ENCODE assay signal across 12 mouse cellular contexts in the genomic region with DNA sequence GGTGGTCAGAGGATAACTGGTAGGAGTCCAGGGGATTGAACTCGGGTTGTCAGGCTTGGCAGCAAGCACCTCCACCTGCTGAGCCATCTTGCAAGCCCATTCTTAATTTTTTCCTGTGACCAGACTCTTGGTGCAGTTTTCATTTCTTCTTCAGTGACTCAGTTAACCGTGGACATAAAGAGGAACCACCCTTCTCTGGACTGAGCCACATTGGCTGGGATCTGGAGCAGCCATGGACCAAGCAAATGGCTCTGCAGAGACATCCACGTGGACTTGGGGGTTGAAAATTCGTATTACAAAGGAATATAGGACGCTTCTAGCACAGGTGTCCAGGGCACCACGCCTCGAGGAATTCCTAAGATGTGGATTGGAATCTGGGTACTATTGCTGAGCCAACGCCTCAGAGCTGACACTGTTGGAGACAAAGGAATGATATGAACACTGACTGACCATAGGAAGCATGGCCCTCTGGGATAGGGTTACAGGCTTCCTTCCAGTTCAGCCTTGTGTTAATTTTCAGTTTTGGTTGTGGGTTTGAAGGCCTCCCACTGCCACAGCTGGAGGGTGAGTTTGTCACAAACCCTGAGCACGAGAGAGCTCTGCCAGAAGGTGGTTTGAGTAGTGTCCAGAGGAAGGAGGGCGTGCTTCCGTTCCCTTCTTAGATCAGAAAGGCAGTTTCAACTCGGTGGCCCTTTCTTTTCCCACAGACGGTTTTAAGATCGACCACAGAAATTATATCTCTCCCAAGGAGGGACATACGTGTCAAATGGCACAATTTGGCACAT. TPM values are rescaled to one million over a fixed set of nuclear protein-coding genes. Genes with fewer than 3 reads are reported as not detected.
DNase-seq lines count a peak whose midpoint lies in the region; ATAC-seq and TF ChIP-seq lines count a peak whose summit lies in the region.
"Had no signal": no experiment of that assay in that cellular context is flagged by ENCODE, and none has a peak within 500 bp of the region (broad histone marks: within the 10 kb centered on the region; RNA-seq: fewer than 3 reads in every experiment).

No protein-coding gene starts in this region.

- peak; percentile 55; the same call in 1 of the 2 replicates for ATAC-seq in kidney, embryonic 16.5 days (ENCODE audit: low FRiP score, low TSS enrichment)
- peak; percentile 87 to 91 for ATAC-seq in hematopoietic stem cell, adult 5-6 weeks (replicated peaks in 1 of 2; ENCODE audit: insufficient read depth in 1 of 2, low FRiP score in 2 of 2, low TSS enrichment in 1 of 2, low read depth in 1 of 2, poor library complexity in 2 of 2, severe bottlenecking in 2 of 2)
- ATAC-seq in intestine, postnatal 0 days = no peak
- no peak for ATAC-seq in forebrain, embryonic 15.5 days (replicated peaks)

- TF ChIP-seq RAD21 in CH12.LX (IDR thresholded peaks at IDR 0.05; ENCODE audit: low read depth, low read length) = no peak

- H3K4me2 ChIP-seq in kidney, embryonic 16.5 days (replicated peaks; ENCODE audit: low read depth, low read length) = no peak overlapping the region
- 0 out of 2 replicates have a peak overlapping the region, but pooled peaks have one; percentile 9 for H3K4me2 ChIP-seq in CH12.LX (ENCODE audit: insufficient read depth, low read depth, poor library complexity, severe bottlenecking)
- no peak overlapping the region for H3K4me2 ChIP-seq in intestine, postnatal 0 days (replicated peaks; ENCODE audit: low read depth)
- H3K4me2 ChIP-seq in forebrain, embryonic 15.5 days (replicated peaks) = no peak overlapping the region
- H3K4me2 ChIP-seq: limb, embryonic 13.5 days had no signal

- TF ChIP-seq EP300 in CH12.LX (IDR thresholded peaks at IDR 0.05; ENCODE audit: low read length) = no peak

- WGBS in kidney, embryonic 16.5 days = 55% methylated on average over 15 of the region's 15 CpGs
- 11% methylated on average over 15 of the region's 15 CpGs for WGBS in macrophage (ENCODE audit: missing documents)
- 83% methylated on average over 15 of the region's 15 CpGs for WGBS in intestine, postnatal 0 days
- WGBS in forebrain, embryonic 15.5 days = 90% methylated on average over 15 of the region's 15 CpGs

- dilution Hi-C loops in CH12.LX (cut with MboI; ENCODE audit: extremely low pct_ligation_motif_present, extremely low pct_unique_long_range_greater_than_20kb, low sequenced_read_pairs) = no loop called here

- DNase-seq in kidney, postnatal 36 days = no peak
- no peak for DNase-seq in CH12.LX (ENCODE audit: extremely low read depth)
- DNase-seq in left cerebral cortex, postnatal 36 days (ENCODE audit: low spot score in 2 of 2) = no peak
- DNase-seq: cerebellum, adult 11-12 months; heart, postnatal 36 days; thymus, postnatal 14 days had no signal

- in situ Hi-C loops in CH12.LX (cut with MboI; ENCODE audit: low pct_ligation_motif_present, low pct_unique_long_range_greater_than_20kb, low sequenced_read_pairs) = loop anchor here (5.0 kb wide), 1 partner anchor 32 kb away; no protein-coding TSS in a partner anchor

- peak overlapping the region; percentile 35; the same call in 1 of the 2 replicates for H3K27ac ChIP-seq in kidney, embryonic 16.5 days (ENCODE audit: low read length)
- H3K27ac ChIP-seq in CH12.LX (ENCODE audit: insufficient read depth, low read depth) (no peak overlapping the region; the same call in 1 of the 2 replicates), macrophage (peak overlapping the region; percentile 32)
- H3K27ac ChIP-seq in intestine, postnatal 0 days (ENCODE audit: low read depth, low read length) = no peak overlapping the region
- H3K27ac ChIP-seq in forebrain, embryonic 15.5 days (replicated peaks) = no peak overlapping the region
- H3K27ac ChIP-seq: limb, embryonic 13.5 days had no signal

- no peak for TF ChIP-seq POLR2A in CH12.LX (IDR thresholded peaks at IDR 0.05; ENCODE audit: low read depth, low read length)

- peaks cover 15% of the 10 kb centered on the region for H3K4me1 ChIP-seq in kidney, embryonic 16.5 days (ENCODE audit: insufficient read depth, low read length)
- peaks cover 10 to 54% of the 10 kb centered on the region in 2 experiments for H3K4me1 ChIP-seq in CH12.LX (ENCODE audit: control insufficient read depth in 1 of 2, insufficient read depth in 2 of 2)
- H3K4me1 ChIP-seq in intestine, postnatal 0 days (replicated peaks; ENCODE audit: control insufficient read depth, insufficient read depth, low read length) = no peaks in the 10 kb centered on the region; the same call in 1 of the 2 replicates
- H3K4me1 ChIP-seq in forebrain, embryonic 15.5 days = peaks cover 7% of the 10 kb centered on the region; the same call in 1 of the 2 replicates

- no peak overlapping the region for H3K9ac ChIP-seq in kidney, embryonic 16.5 days (replicated peaks; ENCODE audit: low read length)
- no peak overlapping the region for H3K9ac ChIP-seq in CH12.LX (ENCODE audit: insufficient read depth, low read depth)
- H3K9ac ChIP-seq in intestine, postnatal 0 days (ENCODE audit: low read depth, low read length) = no peak overlapping the region
- no peak overlapping the region for H3K9ac ChIP-seq in forebrain, embryonic 15.5 days (replicated peaks)
- H3K9ac ChIP-seq: limb, embryonic 13.5 days had no signal

- intact Hi-C loops in left cerebral cortex, postnatal 36 days (cut with DNase I) = no loop called here

- no peaks in the 10 kb centered on the region for H3K27me3 ChIP-seq in kidney, embryonic 16.5 days (ENCODE audit: insufficient read depth, low read length)
- H3K27me3 ChIP-seq in CH12.LX (replicated peaks) = no peaks in the 10 kb centered on the region
- no peaks in the 10 kb centered on the region for H3K27me3 ChIP-seq in intestine, postnatal 0 days (replicated peaks; ENCODE audit: control insufficient read depth, insufficient read depth, low read length)
- no peaks in the 10 kb centered on the region for H3K27me3 ChIP-seq in forebrain, embryonic 15.5 days
- H3K27me3 ChIP-seq: limb, embryonic 13.5 days had no signal

- TF ChIP-seq CTCF in CH12.LX (conservative IDR thresholded peaks at IDR 0.05 in 1 of 2, IDR thresholded peaks at IDR 0.05 in 1 of 2; ENCODE audit: low read depth in 2 of 2, low read length in 2 of 2) = no peak
- TF ChIP-seq CTCF in intestine, postnatal 0 days (IDR thresholded peaks at IDR 0.05; ENCODE audit: low read depth) = no peak

- no peak overlapping the region for H3K4me3 ChIP-seq in kidney, embryonic 16.5 days (ENCODE audit: low read length)
- H3K4me3 ChIP-seq in CH12.LX (replicated peaks in 1 of 3; ENCODE audit: low read depth in 2 of 3, low read length in 2 of 3, poor library complexity in 1 of 3) (no peak overlapping the region), macrophage (ENCODE audit: inconsistent target) (no peak overlapping the region)
- H3K4me3 ChIP-seq in intestine, postnatal 0 days (ENCODE audit: low read depth, low read length) = no peak overlapping the region
- H3K4me3 ChIP-seq in forebrain, embryonic 15.5 days = no peak overlapping the region
- H3K4me3 ChIP-seq: limb, embryonic 13.5 days had no signal

- H3K9me3 ChIP-seq in kidney, embryonic 16.5 days (ENCODE audit: low read length) = no peaks in the 10 kb centered on the region
- no peaks in the 10 kb centered on the region for H3K9me3 ChIP-seq in CH12.LX (replicated peaks; ENCODE audit: low read length)
- H3K9me3 ChIP-seq in intestine, postnatal 0 days (ENCODE audit: control insufficient read depth) = no peaks in the 10 kb centered on the region
- no peaks in the 10 kb centered on the region for H3K9me3 ChIP-seq in forebrain, embryonic 15.5 days
- H3K9me3 ChIP-seq: limb, embryonic 13.5 days had no signal

- no peaks in the 10 kb centered on the region for H3K36me3 ChIP-seq in kidney, embryonic 16.5 days (ENCODE audit: insufficient read depth, low read length)
- peaks cover 0 to 67% of the 10 kb centered on the region in 2 experiments for H3K36me3 ChIP-seq in CH12.LX (replicated peaks in 1 of 2; ENCODE audit: control insufficient read depth in 1 of 2, insufficient read depth in 1 of 2, low read length in 1 of 2)
- H3K36me3 ChIP-seq in macrophage (ENCODE audit: inconsistent target) = peaks cover 8% of the 10 kb centered on the region; the same call in 1 of the 2 replicates
- no peaks in the 10 kb centered on the region for H3K36me3 ChIP-seq in intestine, postnatal 0 days (ENCODE audit: control insufficient read depth, insufficient read depth)
- no peaks in the 10 kb centered on the region for H3K36me3 ChIP-seq in forebrain, embryonic 15.5 days

- H3K79me2 ChIP-seq in CH12.LX (replicated peaks; ENCODE audit: control insufficient read depth, extremely low read depth, insufficient read depth, poor library complexity, severe bottlenecking) (no peaks in the 10 kb centered on the region), macrophage (ENCODE audit: inconsistent target) (peaks cover 100% of the 10 kb centered on the region)

RNA-seq across cellular contexts. Expression of gene Snx30, which starts 39.0 kb away (rescaled TPM):
- polyA plus RNA-seq in kidney, embryonic 16.5 days (2015; fragmentation: Nextera tagmentation; extraction: Ambion mirVana) = 6.6 and 7.3 TPM in 2 replicates
- 8.1 and 8.4 TPM in 2 replicates for total RNA-seq in CH12.LX (2012; rRNA removed)
- total RNA-seq in CH12.LX (2014; rRNA removed) = 7.9 and 9.7 TPM in 2 replicates
- polyA plus RNA-seq in CH12.LX (2012; ENCODE audit: insufficient read length, low read depth) = 15.9 and 16.9 TPM in 2 replicates
- 42.3 and 45.7 TPM in 2 replicates for total RNA-seq in hematopoietic stem cell, adult 5-6 weeks (2017)
- 100 to 1,000 TPM in 4 of 26 experiments, 10 to 100 TPM in 22; 12.5 to 112 (median 76.3) TPM for total RNA-seq in macrophage (2018; cell fraction: chromatin; rRNA removed)
- 10 to 100 TPM; 10.1 to 37.3 (median 27.0) TPM for total RNA-seq in macrophage (2018; cell fraction: cytosol; rRNA removed)
- total RNA-seq in macrophage (2018; cell fraction: nucleus; rRNA removed) = 10 to 100 TPM; 17.6 to 88.8 (median 59.5) TPM
- 19.8 to 27.9 TPM (median 26.4 TPM) in 3 replicates for polyA plus RNA-seq in macrophage (2018)
- polyA plus RNA-seq in intestine, postnatal 0 days (2015; fragmentation: Nextera tagmentation; extraction: Ambion mirVana) = 5.1 and 5.7 TPM in 2 replicates
- polyA plus RNA-seq in forebrain, embryonic 15.5 days (2015; fragmentation: Nextera tagmentation; extraction: Ambion mirVana) = 10.7 and 13.0 TPM in 2 replicates
- 10 to 100 TPM; 31.8 to 33.8 TPM for total RNA-seq in left cerebral cortex, postnatal 36 days (2021)

RNA-seq across cellular contexts. Expression of gene Inip, which starts 43.3 kb away (rescaled TPM):
- 57.1 and 60.3 TPM in 2 replicates for polyA plus RNA-seq in kidney, embryonic 16.5 days (2015; fragmentation: Nextera tagmentation; extraction: Ambion mirVana)
- total RNA-seq in CH12.LX (2012; rRNA removed) = 24.3 and 28.9 TPM in 2 replicates
- 67.1 and 73.2 TPM in 2 replicates for total RNA-seq in CH12.LX (2014; rRNA removed)
- 32.5 and 38.5 TPM in 2 replicates for polyA plus RNA-seq in CH12.LX (2012; ENCODE audit: insufficient read length, low read depth)
- 48.5 and 65.8 TPM in 2 replicates for total RNA-seq in hematopoietic stem cell, adult 5-6 weeks (2017)
- total RNA-seq in macrophage (2018; cell fraction: chromatin; rRNA removed) = 10 to 100 TPM in 22 of 26 experiments, 1 to 10 TPM in 4; 4.6 to 53.4 (median 25.3) TPM
- 10 to 100 TPM in 21 of 26 experiments, 1 to 10 TPM in 5; 7.3 to 26.9 (median 17.5) TPM for total RNA-seq in macrophage (2018; cell fraction: cytosol; rRNA removed)
- 10 to 100 TPM in 22 of 26 experiments, 1 to 10 TPM in 4; 4.6 to 46.8 (median 18.0) TPM for total RNA-seq in macrophage (2018; cell fraction: nucleus; rRNA removed)
- polyA plus RNA-seq in macrophage (2018) = 18.6 to 31.2 TPM (median 23.3 TPM) in 3 replicates
- polyA plus RNA-seq in intestine, postnatal 0 days (2015; fragmentation: Nextera tagmentation; extraction: Ambion mirVana) = 16.7 and 17.0 TPM in 2 replicates
- 77.2 and 80.6 TPM in 2 replicates for polyA plus RNA-seq in forebrain, embryonic 15.5 days (2015; fragmentation: Nextera tagmentation; extraction: Ambion mirVana)
- total RNA-seq in left cerebral cortex, postnatal 36 days (2021) = 10 to 100 TPM; 21.3 to 23.5 TPM

Comparison
In these comparisons a context has a peak if more than half of its experiments do, and no peak if none do; other contexts are left out.
1. ATAC-seq: peak in kidney, embryonic 16.5 days (single experiment) and hematopoietic stem cell, adult 5-6 weeks (2 of 2); none in intestine, postnatal 0 days (single experiment) and forebrain, embryonic 15.5 days (single experiment).
2. H3K27ac ChIP-seq: peak in kidney, embryonic 16.5 days (single experiment) and macrophage (single experiment); none in CH12.LX (single experiment), intestine, postnatal 0 days (single experiment) and forebrain, embryonic 15.5 days (single experiment).